ENCODE assay signal across 9 mouse cellular contexts in genomic region chr8:111715514-111715913, GRCm38 (mm10). TPM values are rescaled to one million over a fixed set of nuclear protein-coding genes. Genes with fewer than 3 reads are reported as not detected.
DNase-seq lines count a peak whose midpoint lies in the region; ATAC-seq lines count a peak whose summit lies in the region.
"Had no signal": no experiment of that assay in that cellular context is flagged by ENCODE, and none has a peak within 500 bp of the region (broad histone marks: within the 10 kb centered on the region; RNA-seq: fewer than 3 reads in every experiment).

No protein-coding gene starts in this region.

- no peaks in the 10 kb centered on the region for H3K27me3 ChIP-seq in forebrain, embryonic 12.5 days
- no peaks in the 10 kb centered on the region for H3K27me3 ChIP-seq in midbrain, embryonic 15.5 days (replicated peaks)

- H3K4me2 ChIP-seq in forebrain, embryonic 12.5 days, result no peak overlapping the region
- H3K4me2 ChIP-seq in midbrain, embryonic 15.5 days, result no peak overlapping the region

- DNase-seq in cerebellum, adult 11-12 months, result peak; percentile 42
- no peak for DNase-seq in cerebellum, postnatal 4 days (ENCODE audit: low spot score in 2 of 2)
- peak; percentile 44 for DNase-seq in kidney, postnatal 10 days
- no peak for DNase-seq in kidney, adult 9 months
- DNase-seq in frontal cortex, postnatal 36 days (ENCODE audit: low spot score in 2 of 2), result no peak
- DNase-seq in thymus, postnatal 14 days, result no peak
- DNase-seq: lung, postnatal 10 days had no signal

- no peak for ATAC-seq in forebrain, embryonic 12.5 days (ENCODE audit: low FRiP score)
- no peak for ATAC-seq in midbrain, embryonic 15.5 days (replicated peaks)

- peak overlapping the region; percentile 98; the same call in 1 of the 2 replicates for H3K27ac ChIP-seq in forebrain, embryonic 12.5 days
- peak overlapping the region; percentile 92 for H3K27ac ChIP-seq in midbrain, embryonic 15.5 days

- H3K36me3 ChIP-seq in forebrain, embryonic 12.5 days (replicated peaks), result peaks cover 65% of the 10 kb centered on the region
- peaks cover 31% of the 10 kb centered on the region for H3K36me3 ChIP-seq in midbrain, embryonic 15.5 days (replicated peaks)

- H3K9me3 ChIP-seq in forebrain, embryonic 12.5 days, result no peaks in the 10 kb centered on the region
- no peaks in the 10 kb centered on the region for H3K9me3 ChIP-seq in midbrain, embryonic 15.5 days

- peaks cover 39% of the 10 kb centered on the region for H3K4me1 ChIP-seq in forebrain, embryonic 12.5 days
- peaks cover 37% of the 10 kb centered on the region for H3K4me1 ChIP-seq in midbrain, embryonic 15.5 days

- 91% methylated on average over 13 of the region's 13 CpGs for WGBS in forebrain, embryonic 12.5 days
- 79% methylated on average over 13 of the region's 13 CpGs for WGBS in midbrain, embryonic 15.5 days

- no peak overlapping the region for H3K4me3 ChIP-seq in forebrain, embryonic 12.5 days (replicated peaks)
- H3K4me3 ChIP-seq in midbrain, embryonic 15.5 days, result no peak overlapping the region

- H3K9ac ChIP-seq in forebrain, embryonic 12.5 days, result no peak overlapping the region
- H3K9ac ChIP-seq in midbrain, embryonic 15.5 days, result no peak overlapping the region

RNA-seq across cellular contexts. Expression of gene Ctrb1, which starts 24.7 kb away (rescaled TPM):
- not detected in 2 replicates for polyA plus RNA-seq in forebrain, embryonic 12.5 days (2016; fragmentation: Nextera tagmentation; extraction: Ambion mirVana)
- polyA plus RNA-seq in midbrain, embryonic 15.5 days (2015; fragmentation: Nextera tagmentation; extraction: Ambion mirVana), result 2.5 TPM in 1 of 2 replicates, not detected in the other

RNA-seq across cellular contexts. Expression of gene Bcar1, which starts 28.1 kb away (rescaled TPM):
- 44.0 and 45.6 TPM in 2 replicates for polyA plus RNA-seq in forebrain, embryonic 12.5 days (2016; fragmentation: Nextera tagmentation; extraction: Ambion mirVana)
- polyA plus RNA-seq in midbrain, embryonic 15.5 days (2015; fragmentation: Nextera tagmentation; extraction: Ambion mirVana), result 51.9 and 55.8 TPM in 2 replicates

Comparison
In these comparisons a context has a peak if more than half of its experiments do, and no peak if none do; other contexts are left out.
1. DNase-seq: peak in cerebellum, adult 11-12 months (single experiment) and kidney, postnatal 10 days (single experiment); none in cerebellum, postnatal 4 days (0 of 2), kidney, adult 9 months (single experiment), frontal cortex, postnatal 36 days (0 of 2) and thymus, postnatal 14 days (single experiment).